Mouse (Mus musculus) intestine, embryonic 16.5 days (tissue): ENCODE data around the gene P4hb. TPM values are rescaled to one million over a fixed set of nuclear protein-coding genes. Genes with fewer than 3 reads are reported as not detected.

Experiments
- ATAC-seq: fragments of 200-750 bp; cut with Nextera tagmentation; 2 replicates; pipeline ENCODE4 v1.8.0; 2017; ENCODE audit warnings: moderate TSS enrichment, moderate library complexity
- H3K27ac ChIP-seq: fragments of 300-500 bp; sonication (generic); 2 replicates; pipeline ENCODE4 v1.5.1; 2014; ENCODE audit warnings: mild to moderate bottlenecking, low read length
- H3K27me3 ChIP-seq: fragments of 300-500 bp; sonication (generic); replicated peaks from 2 replicates; pipeline ENCODE4 v1.6.1; 2014; ENCODE audit warnings: low read length, control low read depth, mixed read lengths; ENCODE audit not compliant: control insufficient read depth, insufficient read depth
- H3K36me3 ChIP-seq: fragments of 300-500 bp; sonication (generic); 2 replicates; pipeline ENCODE4 v1.6.1; 2014; ENCODE audit warnings: low read length, control low read depth; ENCODE audit not compliant: control insufficient read depth, insufficient read depth
- H3K4me1 ChIP-seq: fragments of 300-500 bp; sonication (generic); 2 replicates; pipeline ENCODE4 v1.6.1; 2014; ENCODE audit warnings: low read length, control low read depth, mixed read lengths; ENCODE audit not compliant: control insufficient read depth, insufficient read depth
- H3K4me2 ChIP-seq: fragments of 300-500 bp; sonication (generic); 2 replicates; pipeline ENCODE4 v1.6.1; 2014; ENCODE audit warnings: low read depth, low read length, control low read depth
- H3K4me3 ChIP-seq: fragments of 300-500 bp; sonication (generic); 2 replicates; pipeline ENCODE4 v1.5.1; 2014; ENCODE audit warnings: mild to moderate bottlenecking, low read length
- H3K9ac ChIP-seq: fragments of 300-500 bp; sonication (generic); 2 replicates; pipeline ENCODE4 v1.6.1; 2014; ENCODE audit warnings: low read depth, low read length
- H3K9me3 ChIP-seq: fragments of 300-500 bp; sonication (generic); 2 replicates; pipeline ENCODE4 v1.6.1; 2016; ENCODE audit warnings: low read length, control low read depth; ENCODE audit not compliant: control insufficient read depth
- WGBS: fragments of 180-500 bp; shearing (Covaris S2); extraction: QIAGEN DNeasy Blood & Tissue Kit; methylation state at CpG from one replicate; pipeline ENCODE4 v1.1.7; 2014; 5-methylcytosine and 5-hydroxymethylcytosine counted together
- polyA plus RNA-seq: library from polyadenylated mRNA; unstranded; fragments of >200 nt; fragmentation: Nextera tagmentation; extraction: Ambion mirVana; gene quantifications from 2 replicates; pipeline ENCODE4 v1.2.1, GENCODE M21; 2015

P4hb gene
- polyA plus RNA-seq, 1 experiment from 2014 or later = 1,365 TPM

GRCm38 (mm10) chr11:120575940-120576339, 2.9 kb upstream of the P4hb start:
- Histone ChIP-seq H3K9ac (peak overlapping the region; percentile 40; the same call in 1 of the 2 replicates), H3K27ac (peak overlapping the region; percentile 94), H3K4me2 (0 out of 2 replicates have a peak overlapping the region, but pooled peaks have one; percentile 30), H3K4me3 (no peak overlapping the region), H3K9me3 (no peaks in the 10 kb centered on the region), H3K4me1 (peaks cover 55% of the 10 kb centered on the region), H3K27me3 (no peaks in the 10 kb centered on the region), H3K36me3 (peaks cover 23% of the 10 kb centered on the region)
- no peak for ATAC-seq

- Histone ChIP-seq H3K36me3 (peaks cover 30% of the 10 kb centered on the region), H3K4me1 (peaks cover 58% of the 10 kb centered on the region), H3K9ac (peak overlapping the region; percentile 96; the same call in 1 of the 2 replicates), H3K27me3 (no peaks in the 10 kb centered on the region), H3K4me2 (no peak overlapping the region), H3K4me3 (no peak overlapping the region), H3K9me3 (no peaks in the 10 kb centered on the region), H3K27ac (no peak overlapping the region; the same call in 1 of the 2 replicates)
- WGBS = 79% methylated on average over 2 of the region's 2 CpGs
- no peak for ATAC-seq
Measured at GRCm38 (mm10) chr11:120575046-120575445, 2.0 kb upstream of the P4hb start.

GRCm38 (mm10) chr11:120574278-120574600, 1.2 kb upstream of the P4hb start:
- Histone ChIP-seq H3K4me2 (peak overlapping the region; percentile 71), H3K9me3 (no peaks in the 10 kb centered on the region), H3K27me3 (no peaks in the 10 kb centered on the region), H3K36me3 (peaks cover 31% of the 10 kb centered on the region), H3K27ac (peak overlapping the region; percentile 55), H3K9ac (peak overlapping the region; percentile 96), H3K4me1 (peaks cover 50% of the 10 kb centered on the region), H3K4me3 (peak overlapping the region; percentile 81)
- no peak for ATAC-seq
- 38% methylated on average over 5 of the region's 5 CpGs for WGBS

GRCm38 (mm10) chr11:120573585-120574277, 678 bp upstream of the P4hb start:
- H3K4me2 ChIP-seq = peak overlapping the region; percentile 71
- H3K27ac ChIP-seq = peak overlapping the region; percentile 98
- H3K4me3 ChIP-seq = peak overlapping the region; percentile 81
- H3K9ac ChIP-seq = peak overlapping the region; percentile 96
- WGBS = under 1% methylated on average over 23 of the region's 23 CpGs
- peaks cover 26% of the 10 kb centered on the region for H3K36me3 ChIP-seq
- peaks cover 44% of the 10 kb centered on the region for H3K4me1 ChIP-seq
- no peak for ATAC-seq
- H3K27me3 ChIP-seq = no peaks in the 10 kb centered on the region
- H3K9me3 ChIP-seq = no peaks in the 10 kb centered on the region

GRCm38 (mm10) chr11:120572417-120572751, 669 bp downstream of the P4hb start:
- peak overlapping the region; percentile 81 for H3K4me3 ChIP-seq
- peak; percentile 17 for ATAC-seq
- 0% methylated on average over 23 of the region's 24 CpGs for WGBS
- peaks cover 13% of the 10 kb centered on the region for H3K36me3 ChIP-seq
- peaks cover 35% of the 10 kb centered on the region for H3K4me1 ChIP-seq
- peak overlapping the region; percentile 96 for H3K9ac ChIP-seq
- no peaks in the 10 kb centered on the region for H3K9me3 ChIP-seq
- H3K27me3 ChIP-seq = no peaks in the 10 kb centered on the region
- peak overlapping the region; percentile 60 for H3K4me2 ChIP-seq
- H3K27ac ChIP-seq = peak overlapping the region; percentile 92

GRCm38 (mm10) chr11:120571754-120572416, 1.2 kb downstream of the P4hb start:
- WGBS = 6% methylated on average over 11 of the region's 11 CpGs
- H3K4me2 ChIP-seq = peak overlapping the region; percentile 60
- H3K27ac ChIP-seq = peak overlapping the region; percentile 92
- H3K9ac ChIP-seq = peak overlapping the region; percentile 96
- ATAC-seq = 0 out of 2 replicates have a peak, but pooled peaks have one; percentile 1
- H3K36me3 ChIP-seq = peaks cover 13% of the 10 kb centered on the region
- peaks cover 31% of the 10 kb centered on the region for H3K4me1 ChIP-seq
- H3K9me3 ChIP-seq = no peaks in the 10 kb centered on the region
- H3K27me3 ChIP-seq = no peaks in the 10 kb centered on the region
- H3K4me3 ChIP-seq = peak overlapping the region; percentile 81

- Histone ChIP-seq H3K4me1 (peaks cover 29% of the 10 kb centered on the region), H3K9ac (peak overlapping the region; percentile 96), H3K36me3 (peaks cover 13% of the 10 kb centered on the region), H3K27me3 (no peaks in the 10 kb centered on the region), H3K27ac (peak overlapping the region; percentile 68), H3K4me2 (peak overlapping the region; percentile 60), H3K9me3 (no peaks in the 10 kb centered on the region), H3K4me3 (peak overlapping the region; percentile 81)
- 53% methylated on average over 3 of the region's 3 CpGs for WGBS
- no peak for ATAC-seq
Measured at GRCm38 (mm10) chr11:120571122-120571521, 1.9 kb downstream of the P4hb start.

- H3K27me3 ChIP-seq = no peaks in the 10 kb centered on the region
- H3K4me3 ChIP-seq = no peak overlapping the region
- H3K4me2 ChIP-seq = peak overlapping the region; percentile 10; the same call in 1 of the 2 replicates
- H3K4me1 ChIP-seq = peaks cover 18% of the 10 kb centered on the region; the same call in 1 of the 2 replicates
- no peak for ATAC-seq
- no peaks in the 10 kb centered on the region for H3K9me3 ChIP-seq
- H3K9ac ChIP-seq = no peak overlapping the region
- H3K27ac ChIP-seq = no peak overlapping the region
- peaks cover 25% of the 10 kb centered on the region for H3K36me3 ChIP-seq
- 91% methylated on average over 6 of the region's 6 CpGs for WGBS
Measured at GRCm38 (mm10) chr11:120568324-120568723, 4.7 kb downstream of the P4hb start.

GRCm38 (mm10) chr11:120565114-120565513, 7.9 kb downstream of the P4hb start:
- Histone ChIP-seq H3K27ac (no peak overlapping the region), H3K4me2 (no peak overlapping the region), H3K27me3 (no peaks in the 10 kb centered on the region), H3K36me3 (peaks cover 41% of the 10 kb centered on the region), H3K9ac (no peak overlapping the region), H3K4me1 (0 out of 2 replicates have a peak, but pooled peaks cover 4% of the 10 kb centered on the region), H3K9me3 (no peaks in the 10 kb centered on the region), H3K4me3 (no peak overlapping the region)
- no peak for ATAC-seq
- WGBS = 81% methylated on average over 9 of the region's 9 CpGs
